Comparison of ENCODE assay signal across 8 mouse cellular contexts in genomic region chr5:144884629-144885217, GRCm38 (mm10).
DNase-seq lines count a peak whose midpoint lies in the region; ATAC-seq and TF ChIP-seq lines count a peak whose summit lies in the region.

No protein-coding gene starts in this region.

- no peaks in the 10 kb centered on the region for H3K9me3 ChIP-seq in heart, embryonic 15.5 days (replicated peaks)
- H3K9me3 ChIP-seq in CH12.LX (replicated peaks; ENCODE audit: low read length): no peaks in the 10 kb centered on the region
- H3K9me3 ChIP-seq in lung, embryonic 14.5 days (ENCODE audit: low read depth, low read length): no peaks in the 10 kb centered on the region
- H3K9me3 ChIP-seq in midbrain, embryonic 16.5 days (replicated peaks; ENCODE audit: control insufficient read depth, low read length, poor library complexity, severe bottlenecking): no peaks in the 10 kb centered on the region

- DNase-seq in heart, postnatal 36 days: no peak
- no peak for DNase-seq in CH12.LX (ENCODE audit: extremely low read depth)
- peak; percentile 44 for DNase-seq in brain, embryonic 14.5 days (ENCODE audit: low read depth)
- DNase-seq in lung, embryonic 14.5 days: peak; percentile 56
- no peak for DNase-seq in spleen, postnatal 10 days (ENCODE audit: low spot score in 2 of 2)
- no peak for DNase-seq in urinary bladder, postnatal 10 days (ENCODE audit: low spot score)

- peak; percentile 25 for ATAC-seq in heart, embryonic 15.5 days (replicated peaks; ENCODE audit: insufficient number of reproducible peaks, insufficient read depth, low FRiP score, low read depth)
- ATAC-seq in lung, embryonic 14.5 days (ENCODE audit: insufficient read depth): peak; percentile 47; the same call in 1 of the 2 replicates
- no peak for ATAC-seq in midbrain, embryonic 16.5 days

- peak in 1 of 2 experiments; percentile 37; a peak in 2 of 4 replicates for TF ChIP-seq CTCF in CH12.LX (conservative IDR thresholded peaks at IDR 0.05 in 1 of 2, IDR thresholded peaks at IDR 0.05 in 1 of 2; ENCODE audit: low read depth in 2 of 2, low read length in 2 of 2)
- TF ChIP-seq CTCF in brain, embryonic 14.5 days (IDR thresholded peaks at IDR 0.05; ENCODE audit: borderline replicate concordance, extremely low read depth, insufficient read depth, insufficient read length): peak; percentile 40; the same call in 1 of the 2 replicates
- peak; percentile 64 for TF ChIP-seq CTCF in lung, embryonic 14.5 days (IDR thresholded peaks at IDR 0.05; ENCODE audit: low read depth)

- no peak overlapping the region for H3K9ac ChIP-seq in heart, embryonic 15.5 days
- H3K9ac ChIP-seq in CH12.LX (ENCODE audit: insufficient read depth, low read depth): no peak overlapping the region
- no peak overlapping the region for H3K9ac ChIP-seq in lung, embryonic 14.5 days
- no peak overlapping the region for H3K9ac ChIP-seq in midbrain, embryonic 16.5 days (ENCODE audit: low read depth, low read length)

- peak; percentile 18 for TF ChIP-seq RAD21 in CH12.LX (IDR thresholded peaks at IDR 0.05; ENCODE audit: low read depth, low read length)

- no peak overlapping the region for H3K27ac ChIP-seq in heart, embryonic 15.5 days
- H3K27ac ChIP-seq in CH12.LX (ENCODE audit: insufficient read depth, low read depth): no peak overlapping the region
- no peak overlapping the region for H3K27ac ChIP-seq in lung, embryonic 14.5 days (ENCODE audit: low read depth)
- H3K27ac ChIP-seq in midbrain, embryonic 16.5 days (ENCODE audit: low read length): no peak overlapping the region

- no peaks in the 10 kb centered on the region for H3K79me2 ChIP-seq in CH12.LX (replicated peaks; ENCODE audit: control insufficient read depth, extremely low read depth, insufficient read depth, poor library complexity, severe bottlenecking)

- H3K4me1 ChIP-seq in heart, embryonic 15.5 days (replicated peaks): peaks cover 6% of the 10 kb centered on the region
- H3K4me1 ChIP-seq in CH12.LX (ENCODE audit: control insufficient read depth in 1 of 2, insufficient read depth in 2 of 2): no peaks in the 10 kb centered on the region
- no peaks in the 10 kb centered on the region for H3K4me1 ChIP-seq in lung, embryonic 14.5 days (ENCODE audit: insufficient read depth)
- no peaks in the 10 kb centered on the region for H3K4me1 ChIP-seq in midbrain, embryonic 16.5 days (ENCODE audit: control insufficient read depth, insufficient read depth, low read length)

- no peaks in the 10 kb centered on the region for H3K27me3 ChIP-seq in heart, embryonic 15.5 days
- no peaks in the 10 kb centered on the region for H3K27me3 ChIP-seq in CH12.LX (replicated peaks)
- H3K27me3 ChIP-seq in lung, embryonic 14.5 days (ENCODE audit: insufficient read depth, low read length): no peaks in the 10 kb centered on the region
- no peaks in the 10 kb centered on the region for H3K27me3 ChIP-seq in midbrain, embryonic 16.5 days (ENCODE audit: control insufficient read depth, insufficient read depth, low read depth, low read length)

- in situ Hi-C loops in CH12.LX (cut with MboI; ENCODE audit: low pct_ligation_motif_present, low pct_unique_long_range_greater_than_20kb, low sequenced_read_pairs): no loop called here

- H3K36me3 ChIP-seq in heart, embryonic 15.5 days: peaks cover 88% of the 10 kb centered on the region
- peaks cover 22 to 89% of the 10 kb centered on the region in 2 experiments for H3K36me3 ChIP-seq in CH12.LX (replicated peaks in 1 of 2; ENCODE audit: control insufficient read depth in 1 of 2, insufficient read depth in 1 of 2, low read length in 1 of 2)
- H3K36me3 ChIP-seq in lung, embryonic 14.5 days (ENCODE audit: insufficient read depth): peaks cover 96% of the 10 kb centered on the region
- H3K36me3 ChIP-seq in midbrain, embryonic 16.5 days (ENCODE audit: control insufficient read depth, insufficient read depth, low read length): peaks cover 73% of the 10 kb centered on the region

- no peak overlapping the region for H3K4me3 ChIP-seq in heart, embryonic 15.5 days
- H3K4me3 ChIP-seq in CH12.LX (replicated peaks in 1 of 3; ENCODE audit: low read depth in 2 of 3, low read length in 2 of 3, poor library complexity in 1 of 3): no peak overlapping the region
- no peak overlapping the region for H3K4me3 ChIP-seq in lung, embryonic 14.5 days (ENCODE audit: low read depth, low read length)
- no peak overlapping the region for H3K4me3 ChIP-seq in midbrain, embryonic 16.5 days (ENCODE audit: low read depth, low read length)

- TF ChIP-seq EP300 in CH12.LX (IDR thresholded peaks at IDR 0.05; ENCODE audit: low read length): no peak

- intact Hi-C loops in heart, postnatal 36 days (cut with DNase I): loop anchor here (2.0 to 5.0 kb wide), 2 partner anchors 104 to 183 kb away; no protein-coding TSS in a partner anchor

- H3K4me2 ChIP-seq in heart, embryonic 15.5 days: no peak overlapping the region
- no peak overlapping the region for H3K4me2 ChIP-seq in CH12.LX (ENCODE audit: insufficient read depth, low read depth, poor library complexity, severe bottlenecking)
- no peak overlapping the region for H3K4me2 ChIP-seq in lung, embryonic 14.5 days
- no peak overlapping the region for H3K4me2 ChIP-seq in midbrain, embryonic 16.5 days (ENCODE audit: low read length)

- TF ChIP-seq POLR2A in CH12.LX (IDR thresholded peaks at IDR 0.05; ENCODE audit: low read depth, low read length): no peak
- TF ChIP-seq POLR2A in brain, embryonic 14.5 days (IDR thresholded peaks at IDR 0.05; ENCODE audit: borderline replicate concordance, extremely low read depth, insufficient read depth, insufficient read length, poor library complexity, severe bottlenecking): no peak

- WGBS in heart, embryonic 15.5 days: 74% methylated on average over 13 of the region's 13 CpGs
- WGBS in lung, embryonic 14.5 days: 73% methylated on average over 13 of the region's 13 CpGs
- WGBS in midbrain, embryonic 16.5 days: 77% methylated on average over 13 of the region's 13 CpGs

- dilution Hi-C loops in CH12.LX (cut with MboI; ENCODE audit: extremely low pct_ligation_motif_present, extremely low pct_unique_long_range_greater_than_20kb, low sequenced_read_pairs): no loop called here

TF ChIP-seq in CH12.LX, 34 proteins besides CTCF, POLR2A, EP300 and RAD21:
- TF ChIP-seq MXI1 (IDR thresholded peaks at IDR 0.05; ENCODE audit: low read depth, low read length): no peak
- no peak for TF ChIP-seq MAX (IDR thresholded peaks at IDR 0.05; ENCODE audit: low read length)
- no peak for TF ChIP-seq MYC (IDR thresholded peaks at IDR 0.05; ENCODE audit: low read depth, low read length)
- TF ChIP-seq NRF1 (IDR thresholded peaks at IDR 0.05; ENCODE audit: low read depth, low read length): no peak
- TF ChIP-seq POLR2AphosphoS2 (IDR thresholded peaks at IDR 0.05; ENCODE audit: low read depth, low read length): no peak
- TF ChIP-seq ZC3H11A (IDR thresholded peaks at IDR 0.05; ENCODE audit: low read depth, low read length): no peak
- TF ChIP-seq ZMIZ1 (IDR thresholded peaks at IDR 0.05; ENCODE audit: low read depth, low read length): no peak
- peak; percentile 5; the same call in 1 of the 2 replicates for TF ChIP-seq SMC3 (IDR thresholded peaks at IDR 0.05; ENCODE audit: low read depth, low read length)
- TF ChIP-seq NELFE (IDR thresholded peaks at IDR 0.05; ENCODE audit: low read depth, low read length): no peak
TF ChIP-seq in CH12.LX: peak in this region for 1.

Comparison
In these comparisons a context has a peak if more than half of its experiments do, and no peak if none do; other contexts are left out.
1. DNase-seq: peak in brain, embryonic 14.5 days (single experiment) and lung, embryonic 14.5 days (single experiment); none in heart, postnatal 36 days (0 of 2), CH12.LX (single experiment), spleen, postnatal 10 days (0 of 2) and urinary bladder, postnatal 10 days (single experiment).